Mouse (Mus musculus) cerebellum, postnatal 10 days (tissue): Measurements from ENCODE around the gene Nelfb.
"Not testable (repeated sequence)": the region's sequence is repeated elsewhere in the genome, so short reads cannot be mapped to it uniquely, and the experiment has no call there.

Experiments used
- DNase-seq, 2 experiments: peaks; one replicate each; pipeline ENCODE4 v3.0.0; 2021; ENCODE audit warnings: mixed read lengths in 2 of 2

Gene Nelfb

DNA sequence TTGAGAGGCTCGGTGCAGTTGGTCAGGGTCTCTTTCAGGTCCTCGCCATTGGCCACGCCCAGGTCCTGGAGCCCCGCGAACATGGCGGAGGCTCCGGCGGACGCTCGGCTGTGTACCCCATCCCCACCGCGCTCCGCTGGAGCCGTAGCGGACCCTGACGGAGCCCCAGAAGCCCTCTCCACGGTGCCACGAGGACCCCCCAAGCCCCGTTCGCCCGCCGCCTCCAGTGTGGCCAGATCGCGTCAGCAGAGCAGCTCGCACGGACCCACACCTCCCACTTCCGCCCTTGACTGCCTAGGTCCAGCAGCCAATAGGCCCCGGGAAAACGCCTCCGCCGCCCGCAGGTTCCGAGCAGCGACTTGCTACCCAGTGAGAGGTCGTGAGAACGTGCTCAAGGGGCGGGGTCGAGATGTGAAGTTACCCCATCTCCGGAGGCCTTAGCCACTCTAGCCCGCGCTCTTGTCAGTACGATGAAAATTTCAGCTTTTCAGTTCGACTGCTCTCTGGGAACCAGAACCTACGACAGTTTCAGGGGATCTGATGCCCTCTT lies at the start of gene Nelfb:
Gene Nelfb (minus strand): TSS at position 369 of the 550 bp plus-strand sequence.
- DNase-seq: peak; percentile 92 to 94

GRCm38 (mm10) chr2:25258887-25259286 lies 47.6 kb upstream of the Nelfb start:
- DNase-seq: peak in 1 of 2 experiments; percentile 53

GRCm38 (mm10) chr2:25257250-25257649 lies 46.0 kb upstream of the Nelfb start:
- not testable (repeated sequence) for DNase-seq

DNA sequence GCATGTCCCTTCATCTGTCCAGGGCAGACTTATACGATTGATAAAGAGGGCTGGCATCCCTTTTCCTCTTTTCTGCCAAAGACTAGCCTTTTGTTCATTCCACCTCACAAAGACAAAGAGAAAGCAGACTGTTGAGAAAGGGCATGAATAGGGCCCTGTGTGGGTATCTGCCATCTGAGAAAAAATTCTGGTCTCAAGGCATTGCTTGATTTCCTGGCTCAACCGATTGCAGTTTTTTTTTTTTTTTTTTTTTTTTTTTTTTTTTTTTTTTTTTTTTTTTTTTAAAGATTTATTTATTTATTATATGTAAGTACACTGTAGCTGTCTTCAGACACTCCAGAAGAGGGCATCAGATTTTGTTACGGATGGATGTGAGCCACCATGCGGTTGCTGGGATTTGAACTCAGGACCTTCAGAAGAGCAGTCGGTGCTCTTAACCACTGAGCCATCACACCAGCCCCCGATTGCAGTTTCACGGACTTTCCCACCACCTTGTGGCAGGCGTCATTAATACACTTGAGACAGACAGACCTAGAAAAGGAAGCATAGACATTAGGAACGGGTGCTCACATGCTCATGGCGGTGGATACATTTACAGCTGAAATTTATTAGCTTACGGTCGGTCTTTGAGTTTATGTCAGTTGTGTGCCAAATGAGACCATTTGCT lies 45.3 kb upstream of the Nelfb start:
- peak; percentile 78 to 82 for DNase-seq

DNA sequence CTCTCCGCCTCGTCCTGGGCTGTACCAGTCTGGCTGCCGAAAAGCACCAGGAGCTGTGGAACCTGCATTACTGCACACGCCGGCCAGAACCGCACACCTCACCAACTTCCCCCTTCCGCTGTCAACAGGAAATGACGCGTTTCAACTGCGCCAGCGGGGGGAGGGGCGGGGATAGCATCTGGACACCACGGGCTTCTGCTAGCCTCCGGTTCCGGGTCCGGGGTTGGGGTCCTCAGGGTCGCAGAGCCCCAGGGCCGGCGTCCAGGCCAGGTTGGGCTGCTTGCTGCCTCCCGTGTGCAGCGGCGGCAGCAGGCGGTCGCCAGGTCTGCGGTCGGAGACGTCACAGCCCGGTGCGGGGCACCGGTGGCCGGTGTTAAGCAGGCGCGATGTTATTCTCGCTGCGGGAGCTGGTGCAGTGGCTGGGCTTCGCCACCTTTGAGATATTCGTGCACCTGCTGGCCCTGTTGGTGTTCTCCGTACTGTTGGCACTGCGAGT lies 44.0 kb upstream of the Nelfb start, which contains the start of gene Tmem203:
Gene Tmem203 (plus strand): TSS at position 156 of the 496 bp plus-strand sequence.
- DNase-seq: peak; percentile 95 to 96

GRCm38 (mm10) chr2:25252331-25252730 lies 41.0 kb upstream of the Nelfb start:
- DNase-seq: peak; percentile 33 to 48

DNA sequence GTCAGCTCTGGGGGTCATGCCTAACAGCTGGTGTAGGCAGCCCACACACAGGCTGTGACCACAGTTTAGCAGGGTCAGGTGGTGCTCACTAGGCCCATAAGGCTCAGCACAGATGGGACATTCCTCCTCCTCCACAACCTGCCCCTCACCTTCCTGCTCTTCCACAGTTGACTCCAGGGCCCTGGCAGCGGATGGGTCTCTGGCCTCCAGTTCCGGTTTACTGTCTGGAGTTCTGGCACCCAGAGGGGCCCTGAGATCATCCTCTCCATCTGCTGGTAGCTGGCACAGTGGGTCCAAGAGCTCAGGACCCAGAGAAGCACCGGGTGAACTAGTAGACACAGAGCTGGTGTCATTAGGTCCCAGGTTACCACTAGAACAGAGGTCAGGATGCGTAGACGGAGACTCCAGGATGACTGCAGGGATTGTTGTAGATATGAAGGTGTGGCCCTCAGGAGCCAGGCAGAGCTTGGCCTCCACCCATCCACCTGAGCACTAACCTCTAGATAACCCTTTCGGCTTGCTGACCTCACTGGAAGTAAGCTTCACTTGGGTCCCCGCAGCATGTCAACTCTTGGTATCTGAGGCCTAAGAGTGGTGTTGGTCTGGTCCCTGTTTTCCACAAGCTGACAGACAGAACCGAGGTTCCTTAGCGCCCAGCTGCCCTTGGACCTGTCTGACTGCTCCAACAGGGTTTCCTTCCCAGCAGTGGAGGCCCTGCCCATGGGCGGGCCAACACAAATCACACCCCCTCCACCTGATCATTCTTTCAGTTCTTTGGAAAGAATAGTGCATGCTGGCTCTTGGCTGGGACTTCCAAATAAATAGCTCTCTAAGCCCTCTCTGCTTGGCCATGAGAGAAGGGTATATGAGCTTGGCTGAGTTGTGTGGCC lies 35.1 kb upstream of the Nelfb start, which contains the start of gene AL732309.1:
Gene AL732309.1 (minus strand): TSS at position 681 of the 890 bp plus-strand sequence.
- peak in 1 of 2 experiments; percentile 45 for DNase-seq

DNA sequence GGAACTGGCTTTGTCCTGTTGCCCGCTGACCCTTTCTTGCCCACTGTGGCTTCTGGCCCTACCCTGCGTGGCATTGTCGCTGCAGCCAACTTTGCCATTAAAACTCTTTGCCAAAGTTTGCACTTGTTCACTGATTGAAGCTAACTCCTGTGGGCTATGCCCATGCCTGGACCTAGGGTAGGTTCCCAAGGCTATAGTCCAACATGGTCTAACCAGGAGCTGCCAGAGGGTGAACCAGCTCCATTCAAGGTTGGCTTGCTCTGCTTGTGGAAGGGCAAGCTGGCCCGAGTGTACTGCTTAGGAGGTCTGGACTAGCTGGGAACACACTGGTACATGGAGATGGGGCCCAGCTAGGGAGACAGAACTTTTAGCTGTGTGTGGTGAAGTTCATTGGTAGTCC lies 32.9 kb upstream of the Nelfb start:
- no peak for DNase-seq

GRCm38 (mm10) chr2:25243342-25243741 lies 32.1 kb upstream of the Nelfb start:
- DNase-seq: no peak

DNA sequence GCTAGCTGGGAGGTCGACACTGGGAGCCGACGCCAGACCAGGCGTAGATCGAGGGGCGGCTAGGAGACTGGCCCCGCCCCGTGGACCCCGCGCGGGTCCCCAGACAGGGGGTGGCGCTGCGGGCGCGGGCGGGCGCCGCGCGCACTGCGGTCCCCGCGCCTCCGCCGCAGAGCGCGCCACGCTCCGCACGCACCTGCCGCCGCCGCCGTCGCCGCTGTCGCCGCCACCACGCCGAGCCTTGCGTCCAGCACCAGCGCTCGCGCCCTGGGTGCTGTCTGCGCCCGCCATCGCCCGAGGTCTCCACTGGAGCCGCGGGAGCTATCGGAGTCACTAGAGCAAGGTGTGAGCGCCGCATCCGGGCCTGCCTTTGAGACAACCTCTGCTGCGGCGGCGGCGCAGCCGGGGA lies 30.8 kb upstream of the Nelfb start, which contains the start of the genes Rnf208 and Cysrt1:
Gene Rnf208 (plus strand): TSS at position 155 of the 406 bp plus-strand sequence.
Gene Cysrt1 (minus strand): TSS at position 352 of the 406 bp plus-strand sequence.
- peak; percentile 63 for DNase-seq

DNA sequence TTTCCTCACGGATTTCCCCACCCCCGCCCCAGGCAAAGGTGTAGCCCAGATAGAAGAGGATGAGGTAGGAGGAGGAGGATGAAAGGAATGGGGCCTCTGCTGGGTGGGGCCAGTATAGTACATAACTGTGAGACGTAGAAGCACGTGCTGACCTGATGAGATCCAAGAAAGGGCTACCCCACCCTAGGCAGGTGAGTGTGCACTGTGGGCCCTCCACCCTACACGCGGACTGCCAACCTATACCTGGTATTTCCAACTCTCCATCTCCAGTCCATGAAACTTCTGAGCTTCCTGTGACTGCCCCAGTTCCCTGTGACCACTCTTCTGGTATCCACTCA lies 30.1 kb upstream of the Nelfb start:
- DNase-seq: no peak

DNA sequence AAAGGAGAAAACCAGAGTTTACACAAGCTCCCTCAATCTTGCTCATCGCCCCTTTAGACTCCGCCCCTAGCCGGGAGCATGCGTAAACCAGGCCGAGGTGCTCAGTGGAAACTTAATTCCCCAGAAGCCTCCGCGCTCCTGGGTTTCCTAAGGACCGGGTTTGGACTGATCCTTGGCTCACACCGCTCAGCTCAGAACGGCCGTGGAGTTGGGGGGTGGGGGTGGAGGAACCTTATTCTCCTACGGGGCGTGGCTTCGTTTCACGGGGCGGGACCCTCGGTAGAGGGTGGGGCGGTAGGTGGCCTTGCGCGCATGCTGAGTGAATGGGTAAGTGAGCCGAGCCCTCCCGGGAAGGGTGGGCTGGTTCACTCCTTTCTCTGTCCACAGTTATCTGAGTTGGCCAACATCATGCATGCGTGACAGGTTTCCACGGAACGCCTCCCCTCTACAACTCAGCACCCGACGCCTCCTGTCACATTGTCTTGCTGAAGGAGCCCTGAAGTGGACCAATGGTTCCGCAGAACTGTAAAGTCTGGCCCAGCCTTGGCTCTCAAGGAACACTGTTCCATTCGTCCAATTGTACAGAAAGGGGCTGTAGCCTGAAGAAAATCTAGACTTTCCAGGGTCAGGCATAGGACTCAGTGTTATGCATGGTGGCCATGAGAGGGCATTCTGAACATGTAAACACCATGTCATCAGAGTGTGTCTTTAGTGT lies 29.6 kb upstream of the Nelfb start:
- peak; percentile 68 to 74 for DNase-seq

DNA sequence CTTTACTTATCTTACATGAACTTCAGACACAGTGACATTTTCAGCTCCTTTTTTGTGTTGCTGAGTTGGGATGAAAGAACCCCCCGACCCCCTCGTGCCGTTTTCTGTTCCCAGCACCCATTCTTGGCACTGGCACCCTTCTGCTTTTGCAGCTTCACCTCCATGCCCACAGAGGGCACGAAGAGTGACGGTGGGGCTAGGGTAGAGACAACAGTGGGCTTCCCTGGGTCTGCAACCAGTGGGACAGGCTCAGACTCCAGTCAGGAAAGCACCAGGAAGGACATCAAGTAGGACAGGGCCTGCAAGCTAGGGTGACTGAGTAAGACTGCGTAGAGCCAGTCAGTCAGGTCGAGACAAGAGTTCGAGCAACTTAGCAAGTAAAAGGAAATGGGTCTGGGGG lies 29.0 kb upstream of the Nelfb start:
- no peak for DNase-seq

DNA sequence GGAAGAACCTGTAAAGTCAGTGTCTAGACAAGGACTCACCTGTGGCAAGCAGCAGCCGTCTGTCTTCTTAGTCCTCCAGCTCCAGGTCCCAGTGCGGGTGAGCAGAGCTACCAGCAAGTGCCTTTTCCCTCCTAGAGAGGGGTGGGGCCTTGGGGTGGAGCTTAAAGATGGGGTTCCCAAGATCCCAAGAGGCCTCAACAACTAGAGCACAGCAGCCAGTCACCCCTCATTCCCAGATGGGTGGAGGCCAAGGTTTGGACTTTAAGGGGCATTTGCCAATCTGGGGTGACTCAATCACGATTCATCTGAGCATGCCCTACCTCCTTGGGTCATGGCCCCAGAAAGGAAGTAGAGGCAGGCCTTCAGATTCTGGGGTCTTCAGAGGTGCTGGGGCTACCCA lies 28.5 kb upstream of the Nelfb start:
- no peak for DNase-seq

DNA sequence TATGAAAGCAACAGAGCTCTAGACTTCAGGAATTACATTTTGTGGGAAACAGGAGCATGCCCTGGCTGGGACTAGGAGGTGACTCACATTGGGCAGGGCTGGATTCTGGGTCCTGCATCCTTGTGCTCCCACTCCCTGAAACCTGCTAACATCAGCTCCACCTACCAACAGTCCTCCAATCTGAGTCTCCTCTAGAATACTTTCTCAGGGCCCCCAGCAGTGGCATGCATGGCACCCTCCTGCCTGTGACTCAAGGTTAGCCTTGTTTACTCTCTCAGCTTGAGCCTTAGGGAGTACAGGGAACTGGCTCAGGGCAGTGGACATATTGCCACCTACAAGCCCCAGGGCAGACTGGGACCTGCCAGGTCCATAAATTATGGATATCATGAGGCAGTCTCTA lies 26.8 kb upstream of the Nelfb start:
- no peak for DNase-seq

- DNase-seq: no peak
Observed at GRCm38 (mm10) chr2:25237522-25237921, 26.2 kb upstream of the Nelfb start.

DNA sequence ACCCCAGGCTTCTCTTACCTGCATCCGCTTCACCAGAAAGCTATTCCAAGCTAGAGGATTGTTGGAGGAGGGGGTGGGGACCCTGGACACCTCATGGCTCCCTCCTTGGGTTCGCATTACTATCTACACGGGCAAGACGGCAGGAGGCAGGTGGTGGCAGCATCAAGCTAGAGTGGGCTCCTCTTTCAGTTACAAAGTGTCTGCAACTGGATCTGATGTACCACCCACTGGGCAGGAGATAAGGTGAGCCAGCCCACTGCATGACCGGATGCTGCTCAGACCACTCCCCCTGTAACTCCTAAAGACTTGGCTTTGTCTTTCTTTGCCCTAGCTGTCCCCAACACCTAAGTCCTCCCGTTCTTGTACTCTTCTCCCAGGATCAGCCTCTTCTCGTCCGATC lies 25.3 kb upstream of the Nelfb start, which contains the start of gene Rnf224:
Gene Rnf224 (minus strand): TSS at position 174 of the 400 bp plus-strand sequence.
- DNase-seq: no peak

GRCm38 (mm10) chr2:25234551-25235220 lies 23.4 kb upstream of the Nelfb start:
- no peak for DNase-seq

DNA sequence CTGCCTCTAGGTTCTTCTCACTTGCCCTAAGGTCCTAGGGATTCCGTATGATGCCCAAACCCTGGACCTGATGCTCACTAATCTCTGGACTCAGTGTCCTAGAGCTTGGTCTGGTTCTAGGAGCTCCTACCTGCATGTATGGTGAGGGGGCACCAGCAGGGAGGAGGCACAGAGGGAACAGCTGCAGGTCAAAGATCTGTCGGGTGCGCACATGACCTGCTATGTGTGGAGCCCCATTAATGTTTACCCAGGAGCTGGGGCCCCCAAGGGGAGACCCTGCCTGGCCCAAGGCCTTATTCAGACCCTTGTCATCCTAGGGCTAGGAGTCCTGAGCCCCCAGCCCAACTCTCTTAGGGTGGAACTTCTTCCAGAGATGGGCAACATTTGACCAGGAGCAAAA lies 22.8 kb upstream of the Nelfb start, which contains the start of gene Slc34a3:
Gene Slc34a3 (minus strand): TSS at position 315 of the 400 bp plus-strand sequence.
- DNase-seq: no peak

DNA sequence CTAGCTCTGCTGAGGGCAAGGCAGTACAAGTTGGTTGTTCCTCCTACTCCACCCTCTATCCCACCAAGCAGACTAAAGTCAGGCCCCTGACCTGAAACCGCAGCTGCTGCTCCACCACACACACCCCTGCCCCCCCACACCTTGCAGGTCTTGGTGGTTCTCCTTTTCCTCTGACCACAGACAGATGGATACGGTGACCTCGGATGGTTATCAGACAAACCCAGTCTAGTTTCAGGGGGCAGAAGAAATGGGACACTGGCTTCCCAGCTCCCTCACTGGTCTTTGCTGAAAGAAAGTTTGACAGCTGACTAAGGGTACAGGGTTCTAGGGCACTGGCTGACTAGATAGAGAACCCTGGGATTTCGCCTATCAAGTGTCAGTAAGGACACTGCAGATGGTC lies 22.1 kb upstream of the Nelfb start:
- DNase-seq: no peak

GRCm38 (mm10) chr2:25231038-25231437 lies 19.7 kb upstream of the Nelfb start:
- no peak for DNase-seq

DNA sequence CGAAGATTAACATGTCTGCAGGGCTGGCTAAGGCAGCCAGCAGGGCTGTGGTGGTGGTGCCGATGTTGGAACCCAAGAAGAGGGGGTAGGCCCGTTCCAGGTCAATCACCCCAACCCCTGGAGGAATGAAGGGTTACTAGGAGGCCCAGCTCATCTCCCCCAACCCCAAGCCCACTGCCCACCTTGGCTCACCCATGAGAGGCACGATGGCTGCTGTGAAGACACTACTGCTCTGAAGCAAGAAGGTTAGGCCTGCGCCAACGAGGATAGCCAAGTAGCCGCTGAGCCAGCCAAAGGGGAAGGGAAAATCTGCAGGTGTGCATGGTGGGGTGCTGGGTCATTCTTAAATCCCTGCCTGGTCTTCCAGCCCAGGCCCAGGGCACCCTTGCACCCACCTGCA lies 19.3 kb upstream of the Nelfb start:
- no peak for DNase-seq
